Mouse (Mus musculus) embryonic fibroblast, embryonic 13.5 days (primary cell): ENCODE results near the gene Guk1. TPM values are rescaled to one million over a fixed set of nuclear protein-coding genes. Genes with fewer than 3 reads are reported as not detected.

Experiments
- H3K27ac ChIP-seq: 2 replicates; pipeline ENCODE4 v1.5.1; 2012; ENCODE audit warnings: low read length, control low read depth, inconsistent platforms; ENCODE audit not compliant: insufficient read depth
- H3K4me1 ChIP-seq: 2 replicates; pipeline ENCODE4 v1.6.1; 2011; ENCODE audit warnings: low read length; ENCODE audit not compliant: control insufficient read depth, insufficient read depth
- H3K4me3 ChIP-seq: 2 replicates; pipeline ENCODE4 v1.5.1; 2011; ENCODE audit warnings: mild to moderate bottlenecking, control low read depth, low read length; ENCODE audit not compliant: insufficient read depth
- CTCF ChIP-seq: IDR thresholded peaks from 2 replicates; pipeline ENCODE4 v1.5.1; 2011; ENCODE audit warnings: mild to moderate bottlenecking, control low read depth, low read length, moderate library complexity, borderline replicate concordance; ENCODE audit not compliant: insufficient read depth
- POLR2A ChIP-seq: IDR thresholded peaks from 2 replicates; pipeline ENCODE4 v1.6.1; 2011; ENCODE audit warnings: low read depth, mild to moderate bottlenecking, control low read depth, low read length, moderate library complexity
- polyA plus RNA-seq: library from polyadenylated mRNA; stranded (reverse); fragments of >200 nt; gene quantifications from 2 replicates; pipeline ENCODE4 v1.2.4, GENCODE M21; 2011; ENCODE audit warnings: low read depth; ENCODE audit not compliant: missing spikeins, insufficient read length

Gene Guk1
- polyA plus RNA-seq, 1 experiment, result 46.4 TPM

GRCm38 (mm10) chr11:59151729-59152128 is 40.3 kb downstream of the Guk1 start:
- Histone ChIP-seq H3K4me1 (no peaks in the 10 kb centered on the region), H3K27ac (no peak overlapping the region), H3K4me3 (no peak overlapping the region)
- TF ChIP-seq CTCF (no peak), POLR2A (no peak)

GRCm38 (mm10) chr11:59149302-59149701 is 42.7 kb downstream of the Guk1 start:
- TF ChIP-seq POLR2A (no peak), CTCF (no peak)
- Histone ChIP-seq H3K27ac (no peak overlapping the region), H3K4me3 (no peak overlapping the region), H3K4me1 (no peaks in the 10 kb centered on the region)

- no peak overlapping the region for H3K27ac ChIP-seq
- TF ChIP-seq POLR2A (no peak), CTCF (no peak)
- no peak overlapping the region for H3K4me3 ChIP-seq
These were observed 49.0 kb downstream of the Guk1 start for GRCm38 (mm10) chr11:59142962-59143361.

GRCm38 (mm10) chr11:59141772-59142370 is 50.1 kb downstream of the Guk1 start:
- Histone ChIP-seq H3K4me3 (no peak overlapping the region), H3K4me1 (no peaks in the 10 kb centered on the region), H3K27ac (no peak overlapping the region)
- TF ChIP-seq CTCF (no peak), POLR2A (no peak)

More at GRCm38 (mm10) chr11:59142962-59143361, 49.0 kb downstream of the Guk1 start:
- no peaks in the 10 kb centered on the region for H3K4me1 ChIP-seq

- Histone ChIP-seq H3K4me1 (no peaks in the 10 kb centered on the region), H3K4me3 (no peak overlapping the region), H3K27ac (no peak overlapping the region)
- TF ChIP-seq CTCF, result no peak
- no peak for TF ChIP-seq POLR2A
These were observed 53.2 kb downstream of the Guk1 start for GRCm38 (mm10) chr11:59138537-59139486.

- Histone ChIP-seq H3K4me1 (no peaks in the 10 kb centered on the region), H3K4me3 (no peak overlapping the region), H3K27ac (no peak overlapping the region)
- no peak for TF ChIP-seq CTCF
- no peak for TF ChIP-seq POLR2A
These were observed 54.9 kb downstream of the Guk1 start for GRCm38 (mm10) chr11:59136994-59137706.

- TF ChIP-seq CTCF (no peak), POLR2A (no peak)
- H3K27ac ChIP-seq, result no peak within 1 kb of the TSS
- no peak within 1 kb of the TSS for H3K4me3 ChIP-seq
- H3K4me1 ChIP-seq, result no peaks in the 10 kb centered on the region
These were observed 56.0 kb downstream of the Guk1 start, which contains the start of gene Obscn for GRCm38 (mm10) chr11:59135904-59136452. Obscn (minus strand) TSS chr11:59136402.

GRCm38 (mm10) chr11:59135051-59135820 is 56.8 kb downstream of the Guk1 start:
- TF ChIP-seq POLR2A (no peak), CTCF (no peak)
- Histone ChIP-seq H3K4me1 (no peaks in the 10 kb centered on the region), H3K4me3 (no peak overlapping the region), H3K27ac (no peak overlapping the region)
